Mouse (Mus musculus) lung, postnatal 25 days (tissue): Measurements from ENCODE around the gene Vmn2r85.
"Not testable (repeated sequence)": the region's sequence is repeated elsewhere in the genome, so short reads cannot be mapped to it uniquely, and the experiment has no call there.

ENCODE experiments used
- DNase-seq: peaks from one replicate; pipeline ENCODE4 v3.0.0; 2022; ENCODE audit warnings: low spot score

The Vmn2r85 gene

DNA sequence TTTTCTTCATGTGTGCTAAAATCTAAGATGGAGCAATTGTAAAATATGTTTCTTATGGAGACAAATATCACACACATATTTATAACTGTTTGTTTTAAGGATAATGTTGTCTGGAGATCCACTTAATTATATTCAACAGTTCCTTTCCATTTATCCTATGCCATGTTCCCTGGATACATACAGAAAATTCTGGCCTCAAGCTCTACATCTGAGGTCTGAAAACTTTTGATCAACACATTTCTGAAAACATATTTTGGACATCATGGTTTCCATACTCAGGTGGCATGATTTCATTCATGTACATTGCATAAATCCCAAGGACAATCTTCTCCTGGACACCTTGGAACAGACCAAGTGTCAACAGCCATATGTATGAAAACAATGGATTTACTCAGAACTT, at the start of gene Vmn2r85:
Vmn2r85 (minus strand) TSS at position 101 of the 400 bp plus-strand sequence.
- not testable (repeated sequence) for DNase-seq

DNA sequence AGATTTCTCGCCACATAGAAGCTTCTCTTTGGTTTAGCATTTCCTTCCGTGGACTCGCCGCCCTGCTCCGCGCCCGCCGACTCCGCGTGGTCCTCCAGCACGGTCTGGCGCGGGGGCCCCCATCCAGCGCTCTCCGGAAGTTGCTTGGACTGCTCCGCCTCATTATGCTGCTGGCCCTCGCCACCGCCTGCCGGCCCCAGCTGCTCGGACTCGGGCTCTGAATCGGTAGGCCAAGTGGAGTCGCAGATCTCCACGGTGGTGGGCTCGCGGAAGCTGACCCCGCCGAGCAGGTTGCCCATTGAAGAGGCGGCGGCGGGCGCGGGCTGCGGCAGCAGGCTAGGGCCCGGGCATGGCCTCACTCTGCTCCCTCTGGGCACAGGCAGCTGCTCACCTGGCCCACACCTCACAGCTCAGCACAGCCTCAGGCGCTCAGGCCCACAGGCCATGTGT, 40.8 kb upstream of the Vmn2r85 start:
- DNase-seq = no peak

DNA sequence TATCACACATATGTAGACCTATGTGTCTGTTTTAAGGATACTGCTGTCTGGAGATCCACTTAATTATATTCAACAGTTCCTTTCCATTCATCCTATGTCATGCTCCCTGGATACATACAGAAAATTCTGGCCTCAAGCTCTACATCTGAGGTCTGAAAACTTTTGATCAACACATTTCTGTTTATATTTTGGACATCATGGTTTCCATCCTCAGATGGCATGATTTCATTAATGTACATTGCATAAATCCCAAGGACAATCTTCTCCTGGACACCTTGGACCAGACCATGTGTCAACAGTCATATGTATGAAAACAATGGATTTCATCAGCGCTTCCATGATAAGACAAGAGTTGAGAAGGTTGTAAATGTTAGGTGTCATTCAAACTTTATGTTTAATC, 26.4 kb upstream of the Vmn2r85 start, which contains the start of gene Vmn2r86:
Vmn2r86 (minus strand) TSS at position 101 of the 400 bp plus-strand sequence.
- not testable (repeated sequence) for DNase-seq

DNA sequence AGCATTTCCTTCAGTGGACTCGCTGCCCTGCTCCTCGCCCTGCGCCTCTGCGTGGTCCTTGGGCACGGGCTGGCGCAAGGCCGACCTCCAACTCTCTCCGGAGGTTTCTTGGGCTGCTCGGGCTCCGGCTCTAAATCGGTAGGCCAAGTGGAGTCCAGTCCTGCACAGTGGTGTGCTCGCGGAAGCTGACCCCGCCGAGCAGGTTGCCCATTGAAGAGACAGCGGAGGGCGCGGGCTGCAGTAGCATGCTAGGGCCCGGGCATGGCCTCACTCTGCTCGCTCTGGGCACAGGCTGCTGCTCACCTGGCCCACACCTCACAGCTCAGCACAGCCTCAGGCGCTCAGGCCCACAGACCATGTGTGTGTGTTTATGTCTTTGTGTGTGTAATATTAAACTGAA, 15.3 kb upstream of the Vmn2r85 start:
- DNase-seq = no peak

DNA sequence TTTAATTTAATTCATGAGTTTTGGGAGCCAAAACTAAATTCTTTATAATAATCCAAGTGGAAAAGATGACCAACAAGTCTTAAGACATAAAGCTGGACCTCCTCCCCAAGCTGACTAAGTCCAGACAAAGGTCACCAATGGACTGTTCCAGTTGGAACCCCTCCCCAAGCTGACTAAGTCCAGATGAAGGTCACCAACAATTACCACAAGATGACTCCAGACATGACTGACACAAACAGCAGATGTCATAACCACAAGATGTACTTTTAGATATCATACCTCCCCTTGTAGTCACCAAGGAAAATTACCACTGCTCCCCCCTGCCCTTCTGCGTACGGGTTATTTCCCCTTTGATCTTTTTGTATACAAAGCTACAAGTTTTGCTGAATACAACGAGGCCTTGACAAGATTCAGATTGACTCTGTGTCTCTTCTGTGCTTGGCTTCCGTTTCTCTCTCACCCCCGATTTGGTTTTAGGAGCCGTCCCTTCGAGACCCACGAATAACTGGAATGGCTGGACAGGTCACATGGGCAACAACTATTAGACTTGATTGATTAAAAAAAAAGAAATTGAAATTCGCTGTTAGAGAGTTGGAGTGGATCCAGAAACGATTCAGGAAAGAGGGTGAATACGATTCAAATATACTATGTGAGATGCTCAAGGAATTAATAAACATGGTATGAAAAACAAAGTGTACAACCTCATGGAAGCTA, 4.8 kb upstream of the Vmn2r85 start:
- not testable (repeated sequence) for DNase-seq

DNA sequence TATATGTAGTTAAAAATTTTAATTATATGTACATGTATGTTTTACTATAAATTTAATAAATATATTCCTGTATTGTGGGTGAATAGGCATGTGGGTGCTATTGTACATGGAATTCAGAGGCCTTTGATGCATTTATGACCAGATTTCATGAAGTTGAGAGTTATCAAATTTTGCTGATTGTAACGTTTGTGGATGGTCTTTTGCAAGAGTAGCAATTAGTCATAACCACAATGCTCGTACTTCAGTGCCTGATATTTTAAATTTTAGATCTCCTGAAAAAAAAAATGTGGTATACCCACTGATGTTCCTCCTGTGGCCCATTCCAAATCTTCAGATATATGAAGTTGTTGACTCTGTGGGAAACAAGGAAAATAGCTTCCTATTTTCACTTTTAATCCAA, 7.1 kb downstream of the Vmn2r85 start:
- not testable (repeated sequence) for DNase-seq

DNA sequence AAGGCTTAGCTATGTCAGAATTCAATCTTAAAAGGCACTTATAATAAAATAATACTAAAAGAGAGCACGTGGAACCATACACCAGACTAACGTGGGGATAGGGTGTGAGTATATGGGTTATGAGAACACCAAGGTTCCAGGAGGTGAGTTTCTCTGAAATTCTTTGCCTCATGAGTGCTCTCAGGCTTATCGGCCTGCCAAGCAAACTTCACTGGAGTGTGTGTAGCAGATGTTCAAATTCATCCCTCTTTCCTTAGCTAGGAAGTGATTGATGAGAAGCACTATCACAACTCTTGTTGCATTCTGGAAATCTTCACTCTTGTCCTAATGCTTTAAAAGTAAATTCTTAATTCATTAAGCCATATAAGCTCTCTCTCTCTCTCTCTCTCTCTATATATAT, 9.1 kb downstream of the Vmn2r85 start:
- DNase-seq = no peak

DNA sequence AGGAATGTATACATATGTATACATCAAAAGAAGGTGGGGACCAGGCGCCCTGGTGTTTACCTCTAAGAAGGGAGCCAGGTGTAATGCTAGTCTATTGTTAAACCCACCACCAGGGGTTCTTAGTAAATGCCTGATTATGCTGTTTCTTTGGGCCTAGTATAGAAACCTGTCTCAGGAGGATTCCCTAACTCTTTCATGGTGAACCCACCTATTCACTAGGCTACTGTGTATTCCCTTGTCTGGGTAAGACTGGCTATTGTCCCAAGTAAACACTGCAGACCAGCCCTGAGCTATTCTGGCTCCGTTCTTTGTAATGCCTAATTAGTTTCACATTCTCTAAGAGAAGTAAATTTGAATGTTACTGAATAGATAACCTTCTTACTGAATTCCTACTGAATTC, 9.5 kb downstream of the Vmn2r85 start:
- not testable (repeated sequence) for DNase-seq

DNA sequence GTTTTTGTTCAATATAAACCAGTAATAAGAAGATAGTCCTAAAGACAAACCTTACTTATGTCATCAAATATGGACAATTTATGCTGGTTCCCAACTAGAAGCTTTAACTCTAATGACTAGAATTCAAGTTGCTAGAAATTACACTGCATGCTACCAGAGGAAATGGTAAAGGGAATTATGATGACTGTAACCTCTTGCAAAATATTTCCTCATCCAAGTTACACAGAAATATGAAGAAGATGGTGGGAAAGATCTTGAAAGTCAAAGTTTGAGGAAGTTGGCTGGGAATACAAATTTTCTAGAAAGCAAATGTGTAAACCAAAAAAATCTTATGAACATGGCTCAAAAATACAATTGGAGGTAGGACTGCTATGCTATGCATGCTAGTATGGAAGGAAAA, 13.2 kb downstream of the Vmn2r85 start:
- not testable (repeated sequence) for DNase-seq

DNA sequence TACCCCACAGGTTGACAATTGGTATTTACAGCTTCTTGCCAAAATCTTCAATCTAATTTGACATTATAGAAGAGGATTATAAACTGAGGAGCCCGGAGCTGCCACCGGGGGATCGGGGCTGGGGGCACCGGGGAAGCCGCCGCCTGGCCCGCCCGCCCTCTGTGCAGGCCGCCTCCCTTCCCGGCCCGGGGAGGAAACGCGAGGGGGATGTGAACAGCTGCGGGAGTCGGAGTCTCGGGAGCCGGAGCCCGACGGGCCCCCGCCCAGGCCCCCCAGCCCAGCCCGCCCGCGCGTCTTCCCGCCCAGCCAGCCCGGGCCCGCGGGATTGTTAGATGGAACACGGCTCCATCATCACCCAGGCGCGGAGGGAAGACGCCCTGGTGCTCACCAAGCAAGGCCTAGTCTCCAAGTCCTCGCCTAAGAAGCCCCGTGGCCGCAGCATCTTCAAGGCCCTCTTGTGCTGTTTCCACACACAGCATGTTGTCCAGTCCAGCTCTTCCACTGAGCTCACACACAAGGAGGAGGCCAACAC, 17.3 kb downstream of the Vmn2r85 start:
- DNase-seq = not testable (repeated sequence)

DNA sequence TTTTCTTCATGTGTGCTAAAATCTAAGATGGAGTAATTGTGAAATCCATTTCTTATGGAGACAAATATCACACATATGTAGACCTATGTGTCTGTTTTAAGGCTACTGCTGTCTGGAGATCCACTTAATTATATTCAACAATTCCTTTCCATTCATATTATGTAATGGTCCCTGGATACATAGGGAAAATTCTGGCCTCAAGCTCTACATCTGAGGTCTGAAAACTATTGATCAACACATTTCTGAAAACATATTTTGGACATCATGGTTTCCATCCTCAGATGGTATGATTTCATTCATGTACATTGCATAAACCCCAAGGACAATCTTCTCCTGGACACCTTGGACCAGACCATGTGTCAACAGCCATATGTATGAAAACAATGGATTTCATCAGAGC, 35.3 kb downstream of the Vmn2r85 start, which contains the start of gene Vmn2r84:
Vmn2r84 (minus strand) TSS at position 101 of the 400 bp plus-strand sequence.
- DNase-seq = no peak

DNA sequence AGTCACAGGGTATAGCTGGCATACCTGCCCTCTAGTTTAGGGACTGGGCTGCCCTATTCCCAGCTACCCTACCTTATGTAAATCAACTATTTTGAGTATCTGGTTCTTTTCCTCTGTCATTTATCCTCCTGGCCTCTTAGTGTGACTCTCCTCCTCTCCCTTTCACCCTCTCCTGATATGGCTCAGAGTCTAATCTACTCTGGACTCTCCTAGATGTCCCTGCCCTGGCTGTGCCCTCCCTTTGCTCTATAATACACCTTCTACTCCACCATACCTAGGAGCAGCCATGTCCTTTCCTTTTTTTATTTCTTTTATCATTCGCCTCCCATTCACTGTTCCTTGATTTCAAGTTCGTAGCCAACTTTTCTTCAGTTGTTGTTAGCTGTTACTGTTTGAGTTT, 54.4 kb downstream of the Vmn2r85 start:
- no peak for DNase-seq

DNA sequence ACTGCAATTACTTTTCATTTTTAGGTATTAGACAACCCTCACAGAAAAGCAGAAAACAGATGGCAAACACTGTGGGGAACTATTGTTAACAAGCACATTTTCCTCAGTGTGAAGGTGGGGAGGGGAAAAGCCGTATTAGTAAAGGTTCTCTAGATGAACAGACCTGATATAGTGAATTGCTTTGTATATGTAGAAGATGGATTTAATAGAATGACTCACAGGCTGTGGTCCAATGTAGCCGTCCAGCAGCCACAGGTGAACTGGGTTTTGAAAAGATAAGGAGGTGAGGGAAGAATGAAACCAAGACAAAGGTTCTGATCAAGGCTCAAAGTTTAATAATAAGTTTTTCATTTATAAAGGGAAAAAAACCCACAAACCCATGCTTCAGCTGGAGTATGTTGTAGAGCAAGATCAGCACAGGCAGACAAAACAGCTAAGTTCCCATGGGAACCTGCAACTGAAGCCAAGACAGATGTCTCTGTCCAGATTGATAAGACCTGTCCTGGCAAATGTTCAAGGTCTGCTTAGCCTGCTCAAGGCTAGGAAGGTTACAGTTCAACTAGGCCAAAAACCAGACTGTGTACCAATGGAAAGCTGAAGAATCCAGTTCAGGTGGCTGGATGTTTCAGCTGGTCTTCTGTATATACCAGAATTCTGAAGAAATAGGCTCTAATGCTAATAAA, 56.9 kb downstream of the Vmn2r85 start:
- DNase-seq = no peak

DNA sequence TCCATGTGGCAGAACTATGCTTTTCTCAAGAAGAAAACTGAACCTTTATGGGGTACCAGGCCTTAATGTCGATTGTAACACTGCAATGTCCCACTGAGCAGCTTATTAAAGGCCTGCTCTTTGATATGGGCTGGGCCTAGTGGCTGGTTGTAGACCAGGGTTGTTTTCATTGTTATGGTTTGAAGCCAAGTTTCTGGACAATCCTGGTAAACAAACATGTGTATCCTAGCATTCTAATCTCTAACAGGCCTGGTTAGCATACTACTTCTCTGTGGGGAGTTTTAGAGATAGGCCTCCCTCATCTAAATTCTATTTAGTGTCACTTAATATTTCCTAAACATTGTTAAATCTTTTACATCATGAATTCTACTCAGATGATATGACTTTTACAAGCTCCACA, 57.9 kb downstream of the Vmn2r85 start:
- DNase-seq = no peak

DNA sequence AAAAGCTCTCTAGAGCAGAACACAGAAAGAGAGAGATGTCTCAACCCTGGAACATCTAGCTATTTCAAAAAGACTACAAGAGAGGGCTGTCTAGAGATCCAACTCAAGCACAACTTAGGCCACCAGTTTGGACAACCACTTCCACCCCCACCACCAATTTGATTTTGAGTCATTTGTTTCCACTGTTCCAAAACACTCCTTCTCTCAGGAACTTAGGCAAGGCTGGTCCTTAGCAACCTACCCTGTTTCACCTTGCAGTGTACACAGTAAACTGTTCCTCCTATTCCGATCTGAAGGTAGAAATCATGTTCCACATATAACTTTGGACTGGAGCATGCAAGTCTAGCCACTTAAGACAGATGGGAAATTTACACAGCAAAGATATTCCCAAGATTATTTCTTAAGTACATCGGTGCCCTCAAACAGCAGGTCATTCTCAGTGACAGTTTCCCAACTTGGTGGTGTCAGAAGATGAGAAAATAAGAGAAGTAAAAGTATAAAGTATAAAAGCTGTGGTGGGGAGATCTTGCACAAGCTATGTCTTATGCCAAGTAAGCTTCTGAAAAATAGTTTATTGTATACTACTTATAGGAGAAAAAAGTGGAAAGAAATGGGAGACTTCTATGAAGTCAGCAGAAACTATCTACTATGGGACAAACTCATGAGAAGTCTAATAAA, 59.4 kb downstream of the Vmn2r85 start:
- no peak for DNase-seq

DNA sequence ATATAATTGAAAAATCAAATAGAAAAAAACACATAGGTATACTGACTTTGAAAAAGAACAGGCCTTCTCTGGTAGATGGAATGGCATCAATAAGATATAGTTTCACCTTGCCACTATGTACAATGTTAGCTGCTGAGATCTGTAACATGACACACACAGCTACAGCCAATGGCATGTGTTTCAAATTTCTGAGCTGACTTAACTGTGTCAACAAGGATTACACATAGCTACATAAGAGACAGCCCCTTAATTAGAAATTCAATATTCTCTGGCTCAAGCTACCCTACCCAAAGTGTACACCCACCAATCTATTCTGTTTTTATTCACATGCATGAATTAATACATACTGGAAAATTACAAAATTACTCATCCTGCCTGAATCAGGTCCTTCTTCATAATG, 61.1 kb downstream of the Vmn2r85 start:
- no peak for DNase-seq

DNA sequence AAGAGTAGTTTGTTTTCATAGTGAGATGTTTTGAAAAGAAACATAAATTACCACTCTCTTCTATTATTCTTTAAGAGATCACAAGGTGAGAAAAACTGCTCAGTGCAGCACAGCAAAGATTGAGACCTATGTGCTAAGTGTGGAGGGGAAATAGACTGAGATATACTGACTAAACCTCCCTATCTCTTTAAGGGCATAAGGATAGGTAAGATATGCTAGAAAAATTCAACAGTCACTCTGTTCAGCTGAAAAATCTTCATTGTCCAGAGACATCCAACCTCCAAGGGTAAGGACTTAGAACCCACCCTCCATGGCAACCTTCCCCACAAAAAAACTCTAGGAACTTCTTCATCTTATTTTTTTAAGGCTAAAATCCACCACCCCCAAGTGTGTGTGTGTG, 64.7 kb downstream of the Vmn2r85 start:
- no peak for DNase-seq
